Mouse (Mus musculus) heart, postnatal 25 days (tissue): Measurements from ENCODE around the gene Cmtm1. TPM values are rescaled to one million over a fixed set of nuclear protein-coding genes. Genes with fewer than 3 reads are reported as not detected.
"Not testable (repeated sequence)": the region's sequence is repeated elsewhere in the genome, so short reads cannot be mapped to it uniquely, and the experiment has no call there.

Experiments used
- DNase-seq: peaks from one replicate; pipeline ENCODE4 v3.0.0; 2022; ENCODE audit warnings: low spot score
- intact Hi-C: fragments of 180-260 bp; cut with DNase I; formaldehyde crosslinking; loops from one replicate; pipeline ENCODE4 v1.15.1; 2025
- total RNA-seq, 2 experiments: library from RNA; stranded (reverse); gene quantifications; 2 replicates each; pipeline ENCODE4 v1.2.3; 2021

The Cmtm1 gene
- not detected for total RNA-seq

GRCm38 (mm10) chr8:104309441-104310155 lies at the start of gene Cmtm1, which contains the start of gene Gm45711:
TSS of gene Cmtm1 (minus strand) at chr8:104310145.
TSS of gene Gm45711 (minus strand) at chr8:104310081.
- intact Hi-C loops: not testable (repeated sequence)

GRCm38 (mm10) chr8:104358637-104359036 lies 48.7 kb upstream of the Cmtm1 start:
- intact Hi-C loops: no loop called here
- no peak for DNase-seq

More at GRCm38 (mm10) chr8:104309441-104310155, at the start of gene Cmtm1, which contains the start of gene Gm45711:
- DNase-seq: peak; percentile 13

- DNase-seq: no peak
- intact Hi-C loops: no loop called here
Observed at GRCm38 (mm10) chr8:104354504-104354903, 44.6 kb upstream of the Cmtm1 start.

- DNase-seq: no peak
- intact Hi-C loops: no loop called here
Observed at GRCm38 (mm10) chr8:104353186-104353585, 43.2 kb upstream of the Cmtm1 start.

GRCm38 (mm10) chr8:104350047-104350446 lies 40.1 kb upstream of the Cmtm1 start:
- DNase-seq: no peak
- intact Hi-C loops: no loop called here

GRCm38 (mm10) chr8:104348971-104349370 lies 39.0 kb upstream of the Cmtm1 start:
- intact Hi-C loops: loop anchor here (5.0 to 10.0 kb wide), 2 partner anchors 43 to 204 kb away; no protein-coding TSS in a partner anchor

GRCm38 (mm10) chr8:104346706-104347105 lies 36.8 kb upstream of the Cmtm1 start:
- no peak for DNase-seq

More at GRCm38 (mm10) chr8:104348971-104349370, 39.0 kb upstream of the Cmtm1 start:
- no peak for DNase-seq

GRCm38 (mm10) chr8:104344622-104345021 lies 34.7 kb upstream of the Cmtm1 start:
- DNase-seq: no peak
- intact Hi-C loops: loop anchor here (1.0 to 10.0 kb wide), 6 partner anchors 48 to 227 kb away; partner anchors contain the start of genes Car7, Dync1li2 and Nae1

More at GRCm38 (mm10) chr8:104346706-104347105, 36.8 kb upstream of the Cmtm1 start:
- intact Hi-C loops: loop anchor here (5.0 to 10.0 kb wide), 2 partner anchors 46 to 202 kb away; no protein-coding TSS in a partner anchor

GRCm38 (mm10) chr8:104343957-104344356 lies 34.0 kb upstream of the Cmtm1 start:
- intact Hi-C loops: loop anchor here (1.0 to 10.0 kb wide), 6 partner anchors 58 to 227 kb away; partner anchors contain the start of genes Car7, Cklf, Dync1li2 and Nae1
- peak; percentile 64 for DNase-seq

- intact Hi-C loops: loop anchor here (2.0 to 10.0 kb wide), 4 partner anchors 60 to 198 kb away; partner anchors contain the start of genes Car7, Cklf and Nae1
Observed at GRCm38 (mm10) chr8:104342426-104342825, 32.5 kb upstream of the Cmtm1 start.

GRCm38 (mm10) chr8:104341678-104342077 lies 31.7 kb upstream of the Cmtm1 start:
- DNase-seq: no peak
- intact Hi-C loops: loop anchor here (2.0 to 10.0 kb wide), 4 partner anchors 61 to 197 kb away; partner anchors contain the start of genes Car7, Cklf and Nae1

More at GRCm38 (mm10) chr8:104342426-104342825, 32.5 kb upstream of the Cmtm1 start:
- DNase-seq: no peak

GRCm38 (mm10) chr8:104341106-104341561 lies 31.2 kb upstream of the Cmtm1 start:
- intact Hi-C loops: loop anchor here (5.0 to 10.0 kb wide), 3 partner anchors 61 to 196 kb away; partner anchors contain the start of genes Car7 and Nae1
- peak; percentile 73 for DNase-seq

- peak; percentile 75 for DNase-seq
- intact Hi-C loops: loop anchor here (5.0 to 10.0 kb wide), 3 partner anchors 62 to 196 kb away; partner anchors contain the start of genes Car7 and Nae1
Observed at GRCm38 (mm10) chr8:104340233-104341105, 30.5 kb upstream of the Cmtm1 start.

GRCm38 (mm10) chr8:104339983-104340232 lies 30.0 kb upstream of the Cmtm1 start:
- intact Hi-C loops: loop anchor here (5.0 to 10.0 kb wide), 3 partner anchors 62 to 195 kb away; partner anchors contain the start of genes Car7 and Nae1
- no peak for DNase-seq

- intact Hi-C loops: no loop called here
- peak; percentile 34 for DNase-seq
Observed at GRCm38 (mm10) chr8:104339229-104339982, 29.5 kb upstream of the Cmtm1 start, which contains the start of gene Cmtm3. TSS of gene Cmtm3 (plus strand) at chr8:104339410.

- DNase-seq: no peak
- intact Hi-C loops: no loop called here
Observed at GRCm38 (mm10) chr8:104337890-104338289, 27.9 kb upstream of the Cmtm1 start.

GRCm38 (mm10) chr8:104336806-104337205 lies 26.9 kb upstream of the Cmtm1 start:
- intact Hi-C loops: no loop called here
- no peak for DNase-seq

GRCm38 (mm10) chr8:104334196-104334595 lies 24.3 kb upstream of the Cmtm1 start:
- no peak for DNase-seq
- intact Hi-C loops: no loop called here

GRCm38 (mm10) chr8:104333786-104334185 lies 23.8 kb upstream of the Cmtm1 start:
- no peak for DNase-seq
- intact Hi-C loops: no loop called here
